Mouse (Mus musculus) cortical plate, adult 2 months (tissue): ENCODE data around the gene Myo9b.

Experiments
- CTCF ChIP-seq: fragments of 200-500 bp; IDR thresholded peaks from 2 replicates; pipeline ENCODE4 v1.5.1; 2011; ENCODE audit warnings: mild to moderate bottlenecking, control low read depth, low read length; ENCODE audit not compliant: insufficient read depth; ENCODE audit errors: extremely low read depth
- POLR2A ChIP-seq: fragments of 200-500 bp; IDR thresholded peaks from 2 replicates; pipeline ENCODE4 v1.6.1; 2011; ENCODE audit warnings: mild to moderate bottlenecking, low read length, control low read depth; ENCODE audit not compliant: insufficient read depth; ENCODE audit errors: extremely low read depth

- TF ChIP-seq CTCF, result no peak
- no peak for TF ChIP-seq POLR2A
Measured at GRCm38 (mm10) chr8:71256545-71257232, 15.8 kb upstream of the Myo9b start.
